Mouse (Mus musculus) embryonic fibroblast, embryonic 13.5 days (primary cell): Measurements from ENCODE around the gene Olfr522.

ENCODE experiments used
- CTCF ChIP-seq: IDR thresholded peaks from 2 replicates; pipeline ENCODE4 v1.5.1; 2011; ENCODE audit warnings: mild to moderate bottlenecking, control low read depth, low read length, moderate library complexity, borderline replicate concordance; ENCODE audit not compliant: insufficient read depth
- POLR2A ChIP-seq: IDR thresholded peaks from 2 replicates; pipeline ENCODE4 v1.6.1; 2011; ENCODE audit warnings: low read depth, mild to moderate bottlenecking, control low read depth, low read length, moderate library complexity

- TF ChIP-seq CTCF (no peak), POLR2A (no peak)
Measured at GRCm38 (mm10) chr7:140208153-140208552, 43.6 kb upstream of the Olfr522 start.
